Mouse (Mus musculus) neural tube, embryonic 15.5 days (tissue): ENCODE data around the gene Neurl4. TPM values are rescaled to one million over a fixed set of nuclear protein-coding genes. Genes with fewer than 3 reads are reported as not detected.

Experiments used
- microRNA-seq: library from miRNA; unstranded; fragments of <30 nt; microRNA quantifications from one replicate; pipeline ENCODE4, GENCODE M21; 2017
- polyA plus RNA-seq: library from polyadenylated mRNA; unstranded; fragments of >200 nt; fragmentation: Nextera tagmentation; extraction: Ambion mirVana; gene quantifications from 2 replicates; pipeline ENCODE4 v1.2.1, GENCODE M21; 2015

Neurl4 gene
- polyA plus RNA-seq, 1 experiment from 2014 or later, result 15.7 TPM

Small RNA genes lying within 50 kb of the gene (microRNA-seq; reads per million reads assigned to microRNA genes)
- not detected for gene Mir6924

Other genes with a start within 250 kb of the Neurl4 start
- not detected in 2 replicates for gene Sox15, start 245.8 kb upstream of the Neurl4 start, polyA plus RNA-seq
- 95.1 and 101 TPM in 2 replicates for gene Mpdu1, start 238.4 kb upstream of the Neurl4 start, polyA plus RNA-seq
- 9.0 and 13.0 TPM in 2 replicates for gene Cd68, start 234.9 kb upstream of the Neurl4 start, polyA plus RNA-seq
- gene Eif4a1, start 228.6 kb upstream of the Neurl4 start, polyA plus RNA-seq, result 437 and 477 TPM in 2 replicates
- gene Senp3, start 219.0 kb upstream of the Neurl4 start, polyA plus RNA-seq, result 90.8 and 109 TPM in 2 replicates
- 0.19 and 0.43 TPM in 2 replicates for gene Tnfsf13, start 215.3 kb upstream of the Neurl4 start, polyA plus RNA-seq
- gene Tnfsf12, start 205.2 kb upstream of the Neurl4 start, polyA plus RNA-seq, result 4.1 and 5.3 TPM in 2 replicates
- gene Tnfsfm13, start 205.0 kb upstream of the Neurl4 start, polyA plus RNA-seq, result 1.8 and 2.3 TPM in 2 replicates
- gene Polr2a, start 142.4 kb upstream of the Neurl4 start, polyA plus RNA-seq, result 13.2 and 18.7 TPM in 2 replicates
- gene Slc35g3, start 139.1 kb upstream of the Neurl4 start, polyA plus RNA-seq, result 0.19 TPM in 1 of 2 replicates, not detected in the other
- 4.7 and 5.3 TPM in 2 replicates for gene Zbtb4, start 135.2 kb upstream of the Neurl4 start, polyA plus RNA-seq
- gene Chrnb1, start 105.1 kb upstream of the Neurl4 start, polyA plus RNA-seq, result 2.1 and 3.0 TPM in 2 replicates
- gene Fgf11, start 99.2 kb upstream of the Neurl4 start, polyA plus RNA-seq, result 8.5 and 8.7 TPM in 2 replicates
- gene Tmem102, start 95.4 kb upstream of the Neurl4 start, polyA plus RNA-seq, result 1.1 and 4.2 TPM in 2 replicates
- not detected in 2 replicates for gene Gm39566, start 85.8 kb upstream of the Neurl4 start, polyA plus RNA-seq
- gene Spem2, start 82.6 kb upstream of the Neurl4 start, polyA plus RNA-seq, result not detected in 2 replicates
- 0.29 and 0.34 TPM in 2 replicates for gene Spem1, start 78.9 kb upstream of the Neurl4 start, polyA plus RNA-seq
- 19.4 and 21.4 TPM in 2 replicates for gene Nlgn2, start 63.3 kb upstream of the Neurl4 start, polyA plus RNA-seq
- gene Tmem256, start 62.6 kb upstream of the Neurl4 start, polyA plus RNA-seq, result 368 and 430 TPM in 2 replicates
- gene Plscr3, start 54.7 kb upstream of the Neurl4 start, polyA plus RNA-seq, result 44.3 and 53.1 TPM in 2 replicates
- 0.19 and 1.9 TPM in 2 replicates for gene Tnk1, start 42.3 kb upstream of the Neurl4 start, polyA plus RNA-seq
- gene Tmem95, start 23.1 kb upstream of the Neurl4 start, polyA plus RNA-seq, result not detected in 2 replicates
- 2.1 and 3.2 TPM in 2 replicates for gene Kctd11, start 19.7 kb upstream of the Neurl4 start, polyA plus RNA-seq
- 0.40 and 16.3 TPM in 2 replicates for gene Acap1, start 5.5 kb upstream of the Neurl4 start, polyA plus RNA-seq
- gene 2810408A11Rik, start 85 bp upstream of the Neurl4 start, polyA plus RNA-seq, result 6.3 and 6.5 TPM in 2 replicates
- 63.1 and 64.7 TPM in 2 replicates for gene Gps2, start 12.8 kb downstream of the Neurl4 start, polyA plus RNA-seq
- gene Eif5a, start 20.9 kb downstream of the Neurl4 start, polyA plus RNA-seq, result 1,034 and 1,270 TPM in 2 replicates
- 5.0 and 6.3 TPM in 2 replicates for gene Ybx2, start 34.7 kb downstream of the Neurl4 start, polyA plus RNA-seq
- gene Slc2a4, start 47.1 kb downstream of the Neurl4 start, polyA plus RNA-seq, result 4.4 and 8.5 TPM in 2 replicates
- 0.33 and 64.8 TPM in 2 replicates for gene Cldn7, start 63.7 kb downstream of the Neurl4 start, polyA plus RNA-seq
- 23.6 and 27.2 TPM in 2 replicates for gene Ctdnep1, start 80.1 kb downstream of the Neurl4 start, polyA plus RNA-seq
- 159 and 167 TPM in 2 replicates for gene Elp5, start 81.4 kb downstream of the Neurl4 start, polyA plus RNA-seq
- 549 and 565 TPM in 2 replicates for gene Gabarap, start 90.1 kb downstream of the Neurl4 start, polyA plus RNA-seq
- 53.5 and 57.8 TPM in 2 replicates for gene Phf23, start 94.7 kb downstream of the Neurl4 start, polyA plus RNA-seq
- gene Dvl2, start 99.5 kb downstream of the Neurl4 start, polyA plus RNA-seq, result 22.6 and 25.1 TPM in 2 replicates
- 61.7 and 65.7 TPM in 2 replicates for gene Acadvl, start 114.3 kb downstream of the Neurl4 start, polyA plus RNA-seq
- gene Dlg4, start 115.9 kb downstream of the Neurl4 start, polyA plus RNA-seq, result 20.1 and 24.7 TPM in 2 replicates
- 1.7 and 2.1 TPM in 2 replicates for gene Asgr1, start 153.0 kb downstream of the Neurl4 start, polyA plus RNA-seq
- gene Asgr2, start 191.6 kb downstream of the Neurl4 start, polyA plus RNA-seq, result 0.18 TPM in 1 of 2 replicates, not detected in the other
- 0.38 and 0.55 TPM in 2 replicates for gene Mgl2, start 229.3 kb downstream of the Neurl4 start, polyA plus RNA-seq